Mouse (Mus musculus): ENCODE measurements around the gene Pacrg.
A peak's percentile ranks its signal among the peaks of the same experiment; 100 is the strongest.

Pacrg gene

DNA sequence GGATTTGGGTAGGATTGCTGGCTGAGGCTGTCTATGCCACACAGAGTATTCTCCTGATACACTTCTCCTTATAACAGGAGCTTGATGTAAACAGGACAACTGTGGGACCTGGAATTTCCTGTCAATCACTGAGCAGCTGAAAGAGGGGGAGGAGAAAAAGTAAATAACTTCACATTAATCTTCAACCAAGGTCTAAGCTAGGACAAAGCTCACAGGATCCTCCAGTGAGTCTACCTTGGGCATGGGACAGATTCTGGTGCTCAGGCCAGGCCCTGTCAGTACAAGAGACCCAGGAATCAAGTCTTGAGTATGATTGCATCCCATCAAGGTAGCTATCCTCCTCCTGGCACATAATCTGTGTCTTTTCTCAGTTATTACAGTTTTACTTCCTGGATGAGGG, 102.1 kb downstream of the Pacrg start:
- DNase-seq = no peak

DNA sequence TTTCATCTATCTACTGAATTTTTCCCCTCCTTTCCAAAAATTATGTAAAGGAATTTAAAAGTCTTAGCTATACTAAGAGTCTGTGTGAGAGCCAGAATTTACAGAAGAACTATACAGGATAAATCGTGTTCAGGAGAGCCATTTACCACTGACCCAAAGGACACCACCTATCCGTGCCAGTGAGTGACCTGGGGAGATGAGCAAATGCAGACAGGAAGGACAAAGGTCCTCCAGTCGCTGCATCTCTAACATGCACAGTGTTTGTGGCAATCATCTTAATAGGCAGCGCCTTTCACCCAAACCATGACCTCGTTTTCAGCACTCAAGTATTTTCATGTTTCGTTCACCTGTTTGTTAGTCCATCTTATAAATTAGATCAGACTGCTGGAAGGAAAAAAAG, 105.4 kb downstream of the Pacrg start:
- no peak for DNase-seq

DNA sequence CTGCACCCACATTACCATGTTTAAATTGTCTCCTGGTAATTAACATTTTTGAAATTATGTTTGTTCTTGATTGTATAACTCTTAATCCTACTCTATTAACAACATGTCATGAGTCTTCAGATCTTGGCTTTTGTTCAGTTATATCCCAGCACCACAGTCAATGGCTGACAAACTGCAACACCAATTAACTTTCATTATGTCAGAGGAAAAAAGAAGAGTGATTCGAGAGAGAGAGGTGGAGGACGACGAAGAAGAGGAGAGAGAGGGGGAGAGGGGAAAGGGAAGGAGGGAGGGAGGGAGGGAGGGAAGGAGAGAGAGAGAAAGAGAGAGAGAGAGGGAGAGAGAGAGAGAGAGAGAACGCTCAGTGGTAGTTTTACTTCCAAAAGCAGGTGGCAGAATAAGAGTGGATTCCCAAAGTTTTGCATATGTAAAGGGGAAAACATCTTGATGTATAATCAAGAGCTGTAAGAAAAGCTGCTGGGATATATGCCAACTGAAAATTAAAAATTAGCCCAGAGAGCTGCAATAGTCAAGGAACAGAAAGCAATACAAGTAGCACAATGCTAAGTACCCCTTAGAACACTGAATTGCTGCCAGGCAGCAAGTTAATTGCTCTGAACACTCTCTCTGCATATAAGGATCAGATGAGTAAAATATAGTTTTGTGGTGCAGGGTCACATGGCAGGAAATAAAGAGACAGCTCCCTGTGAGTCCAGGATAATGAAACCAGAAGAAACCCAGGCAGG, 107.6 kb downstream of the Pacrg start:
- DNase-seq = no peak

DNA sequence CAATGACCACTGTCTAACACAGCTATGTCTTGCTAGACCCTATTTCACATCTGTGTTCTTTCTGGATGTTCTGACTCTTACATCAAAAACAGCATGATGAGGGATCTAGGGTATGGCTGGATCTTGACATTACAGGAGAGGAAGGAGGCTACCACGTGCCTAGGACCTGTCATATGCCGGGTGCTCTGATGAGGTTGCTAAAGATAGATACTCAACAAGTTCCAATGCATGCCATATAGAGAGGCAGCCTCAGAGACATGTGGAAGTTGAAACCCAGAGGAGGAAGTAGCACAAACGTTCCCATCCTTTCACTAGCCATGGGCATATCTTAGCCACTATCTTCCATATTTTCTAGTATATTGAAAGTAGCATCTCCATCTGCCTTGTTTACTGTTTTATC, 115.3 kb downstream of the Pacrg start:
- no peak for DNase-seq

DNA sequence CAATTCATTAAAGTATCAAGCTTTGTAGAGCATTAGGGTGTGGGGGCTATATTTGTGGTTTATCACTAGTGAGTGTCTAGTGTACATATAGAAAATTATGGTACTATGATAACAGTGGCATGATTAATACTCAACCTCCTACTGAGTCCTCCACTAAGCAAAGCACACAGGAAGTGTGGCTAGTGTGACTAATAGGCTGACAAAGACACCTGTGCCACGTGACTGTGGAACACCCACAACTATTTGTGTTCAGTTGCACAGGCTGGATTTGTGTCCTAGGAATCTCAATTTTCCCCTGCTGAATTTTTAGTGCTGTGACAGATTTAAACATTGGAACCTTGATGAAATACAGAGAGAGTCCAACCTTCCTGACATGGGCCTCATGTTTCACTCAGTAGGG, 118.5 kb downstream of the Pacrg start:
- DNase-seq = no peak

DNA sequence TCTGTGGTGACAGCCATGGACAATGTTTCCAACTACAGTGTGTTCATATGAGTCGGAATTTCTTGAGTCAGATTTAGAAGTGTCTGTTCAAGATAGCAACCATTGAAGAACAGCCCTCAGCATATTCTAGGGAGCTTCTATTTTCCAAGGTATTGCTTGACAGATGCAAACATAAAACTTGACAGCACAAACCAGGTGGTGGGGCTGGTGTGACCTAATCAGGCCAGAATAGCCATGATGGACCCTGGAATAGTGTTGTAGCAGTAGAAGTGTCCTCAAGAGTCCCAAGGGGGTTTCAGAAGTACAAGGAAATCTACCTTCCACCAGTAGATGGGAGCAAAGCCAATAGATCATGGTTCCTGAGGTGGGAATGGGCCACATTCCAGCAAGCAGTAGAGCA, 123.0 kb downstream of the Pacrg start:
- no peak for DNase-seq

DNA sequence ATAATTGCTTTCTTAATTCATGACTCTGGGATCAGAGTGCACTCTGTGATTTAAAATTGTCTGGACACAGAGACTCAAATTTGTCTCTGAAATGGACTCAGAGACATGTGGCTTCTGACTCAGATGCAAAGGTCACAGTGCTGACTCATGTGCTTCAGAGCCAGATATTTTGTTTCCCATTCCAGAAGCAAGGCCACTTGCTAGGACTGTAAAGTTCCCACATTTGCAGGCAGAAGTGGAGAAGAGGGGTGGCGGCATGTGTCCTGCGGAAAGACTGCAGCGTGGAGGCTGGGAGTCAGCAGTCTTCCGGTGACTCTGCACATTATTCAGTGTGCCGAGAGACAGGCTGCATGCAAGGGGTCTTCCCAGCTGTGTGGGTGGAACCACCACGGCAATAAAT, 137.3 kb downstream of the Pacrg start:
- peak; percentile 8 for DNase-seq

DNA sequence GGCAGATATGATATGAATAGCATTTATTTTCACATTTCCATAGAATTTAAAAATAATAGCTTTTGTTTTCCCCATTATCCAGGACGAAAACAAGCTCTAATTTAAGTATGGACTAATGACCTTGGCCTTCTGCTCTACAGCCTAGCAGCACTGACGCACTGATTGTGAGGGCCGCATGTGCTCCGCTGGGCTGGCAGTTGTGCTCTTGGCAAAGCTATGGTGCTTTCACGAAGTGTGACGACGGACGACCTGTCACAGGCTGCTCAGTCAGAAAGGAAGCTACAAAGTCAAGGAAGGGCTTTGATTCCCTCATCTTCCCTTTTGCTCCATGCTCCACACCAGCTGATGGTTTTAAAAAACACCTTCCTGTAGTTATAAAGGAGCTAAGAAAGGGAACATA, 142.1 kb downstream of the Pacrg start:
- no peak for DNase-seq

DNA sequence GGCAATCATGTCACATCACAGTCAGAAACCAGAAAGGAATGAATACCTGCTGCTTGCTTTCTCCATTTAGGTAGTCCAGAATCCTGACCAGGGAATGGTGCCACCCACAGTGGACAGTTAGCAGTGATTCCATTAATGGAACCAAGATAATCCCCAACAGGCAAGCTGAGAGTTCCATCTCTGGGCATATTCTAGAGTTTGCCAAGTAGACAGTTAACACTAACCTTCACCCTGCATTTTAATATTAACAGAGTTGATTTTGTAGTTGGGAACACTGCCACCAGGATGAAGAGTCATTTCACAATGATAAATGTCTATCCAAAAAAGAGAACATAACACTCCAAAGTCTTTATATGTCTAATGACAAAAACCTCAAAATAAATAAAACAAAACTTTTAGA, 144.7 kb downstream of the Pacrg start:
- no peak for DNase-seq

DNA sequence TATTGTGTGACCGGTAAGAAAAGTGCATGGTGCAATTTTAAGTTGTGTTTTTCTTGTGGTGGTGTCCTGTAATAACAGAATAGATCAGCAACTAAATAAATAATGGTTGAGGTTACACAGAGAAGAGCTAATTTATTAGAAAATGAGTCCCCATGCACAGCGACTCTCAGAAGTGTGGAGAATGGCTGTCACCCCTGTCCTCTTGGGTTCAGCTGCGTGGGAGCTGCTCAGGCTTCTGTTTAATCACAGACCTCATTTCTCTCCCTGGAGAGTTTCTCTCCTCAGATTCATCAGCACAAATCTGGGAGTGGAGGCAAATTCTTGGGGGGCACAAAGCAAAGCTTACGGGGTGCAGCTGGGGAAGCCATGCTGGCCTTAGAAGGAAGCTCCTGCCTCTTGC, 163.0 kb downstream of the Pacrg start:
- no peak for DNase-seq

DNA sequence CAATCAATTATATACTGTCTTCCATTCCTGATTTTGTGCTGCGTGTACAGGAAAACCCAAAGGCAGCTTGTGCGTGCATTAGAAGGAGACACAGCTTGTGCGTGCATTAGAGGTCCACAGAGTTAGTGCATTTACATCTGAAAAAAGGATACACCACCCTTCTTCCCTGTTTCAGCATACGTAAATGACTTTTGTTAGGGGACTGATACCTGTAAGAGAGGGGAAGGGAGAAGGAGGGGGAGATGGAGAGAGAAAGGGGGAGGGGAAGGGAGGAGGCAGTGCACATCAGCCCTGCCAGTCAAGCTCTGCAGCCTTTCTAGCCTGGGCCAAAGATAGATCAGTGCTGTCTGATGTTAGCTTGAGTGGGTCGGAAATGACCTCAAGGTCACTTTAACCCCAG, 164.6 kb downstream of the Pacrg start:
- no peak for DNase-seq

DNA sequence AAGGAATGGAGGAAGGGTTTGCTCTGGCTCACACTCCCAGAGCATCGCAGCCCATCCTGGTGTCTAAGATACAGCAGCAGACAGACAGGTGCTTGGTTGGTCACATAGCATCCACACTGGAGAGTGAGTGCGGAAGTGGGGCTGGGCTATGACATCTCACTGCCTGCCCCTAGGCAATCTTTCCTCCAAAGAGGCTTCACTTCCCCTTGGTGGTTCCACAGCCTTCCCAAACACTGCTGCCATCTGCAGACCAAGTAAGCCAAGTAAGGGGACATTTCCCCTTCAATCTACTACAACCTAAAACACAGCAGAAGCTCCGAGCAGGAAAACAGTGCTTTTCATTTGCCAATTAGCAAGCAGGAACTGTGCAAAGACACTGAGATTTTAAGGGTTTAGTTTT, 165.1 kb downstream of the Pacrg start:
- DNase-seq = no peak

DNA sequence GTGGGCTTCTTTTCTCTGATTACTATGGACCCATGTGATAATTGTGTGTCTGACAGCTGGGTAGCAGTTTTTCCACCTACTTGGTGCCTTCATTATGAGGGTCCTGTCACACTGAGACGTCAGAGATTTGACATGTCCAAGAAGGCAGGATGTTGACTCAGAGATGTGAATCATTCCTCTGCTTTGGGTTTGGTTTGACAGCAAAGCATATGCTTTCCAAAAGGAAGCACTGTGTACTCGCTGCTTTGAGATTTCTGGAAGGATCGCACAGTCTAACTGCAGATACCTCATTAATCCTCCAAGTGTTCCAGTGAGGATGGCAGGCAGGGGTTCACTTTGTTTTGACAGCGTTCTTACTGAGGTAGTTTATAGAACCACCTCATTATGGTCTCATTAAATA, 178.8 kb downstream of the Pacrg start:
- DNase-seq = no peak

DNA sequence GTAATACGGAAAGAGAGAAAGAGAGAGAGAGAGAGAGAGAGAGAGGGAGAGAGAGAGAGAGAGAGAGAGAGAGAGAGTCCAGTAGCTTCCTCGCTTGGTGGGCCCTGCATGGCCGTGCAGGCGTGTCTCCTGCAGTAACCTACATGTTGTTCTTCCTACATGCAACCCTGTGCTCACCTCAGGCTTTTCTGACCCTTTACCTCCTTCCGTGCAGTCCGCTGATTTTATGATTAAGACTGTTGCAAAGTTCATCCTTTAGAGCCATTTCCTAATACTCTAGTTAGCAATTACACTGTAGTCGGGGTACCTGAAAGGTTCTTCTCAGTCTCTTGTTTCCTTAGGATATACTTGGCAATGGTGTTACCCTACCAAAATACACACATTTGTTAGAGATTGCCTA, 196.5 kb downstream of the Pacrg start:
- DNase-seq = no peak

DNA sequence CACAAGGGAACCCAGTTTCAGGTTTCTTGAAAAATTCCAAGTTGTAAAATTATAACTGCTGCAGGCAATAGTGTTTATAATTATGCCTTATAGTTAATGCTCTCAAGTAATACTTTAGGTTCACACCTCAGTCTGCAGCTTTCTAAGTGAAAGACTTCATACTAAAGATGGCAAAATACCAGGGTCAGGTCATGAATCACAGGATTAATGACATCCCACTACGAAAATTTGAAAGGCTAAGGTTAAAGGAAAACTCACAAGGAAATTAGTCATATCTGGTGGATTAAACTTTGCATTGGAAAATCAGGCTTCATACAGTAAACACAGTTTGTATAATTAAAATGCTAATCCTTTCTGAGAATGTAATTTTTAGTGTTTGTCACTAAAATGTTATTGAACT, 200.3 kb downstream of the Pacrg start:
- no peak for DNase-seq

DNA sequence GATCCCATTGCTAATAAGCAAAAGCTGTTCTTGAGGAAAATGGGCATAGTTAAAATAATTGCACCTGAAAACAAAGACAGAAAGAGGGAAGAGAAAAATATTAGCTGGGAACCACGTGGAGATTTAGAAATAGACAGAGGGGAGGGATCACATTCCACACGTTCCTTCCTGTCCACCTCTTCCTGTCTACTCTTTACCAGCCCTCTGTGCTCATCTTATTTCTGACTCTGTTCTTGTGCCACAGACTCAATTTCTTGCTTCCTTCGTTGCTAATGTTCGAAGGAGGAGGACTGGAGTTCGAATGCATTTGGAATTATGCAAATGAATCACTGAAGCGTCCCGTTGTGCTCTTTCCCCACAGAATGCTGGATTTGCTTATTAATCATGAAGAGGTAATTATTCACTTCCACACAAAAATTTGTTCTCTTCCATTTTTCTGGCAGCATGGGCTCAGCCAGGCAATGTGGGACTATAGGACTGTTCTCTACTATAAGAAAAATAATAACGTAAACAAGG, 204.1 kb downstream of the Pacrg start:
- DNase-seq = no peak

DNA sequence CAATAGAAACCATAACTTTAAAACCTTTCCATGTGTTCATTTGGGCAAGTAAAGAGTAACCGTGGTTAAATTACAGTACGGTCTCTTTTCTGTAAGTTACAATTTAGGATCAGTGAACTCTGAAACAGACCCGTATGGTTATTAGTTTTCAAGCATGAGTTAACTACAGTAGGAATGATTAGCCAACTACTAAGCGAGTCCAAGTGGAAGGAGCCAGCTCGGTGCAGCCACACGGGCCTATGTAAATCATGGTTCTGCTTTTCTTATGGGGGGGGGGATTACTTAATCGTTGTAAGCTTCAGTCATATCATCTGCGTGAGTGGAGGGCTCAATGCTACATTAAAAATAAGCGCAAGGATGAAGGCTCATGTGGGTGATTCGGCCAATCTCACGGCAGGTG, 204.6 kb downstream of the Pacrg start:
- no peak for DNase-seq

DNA sequence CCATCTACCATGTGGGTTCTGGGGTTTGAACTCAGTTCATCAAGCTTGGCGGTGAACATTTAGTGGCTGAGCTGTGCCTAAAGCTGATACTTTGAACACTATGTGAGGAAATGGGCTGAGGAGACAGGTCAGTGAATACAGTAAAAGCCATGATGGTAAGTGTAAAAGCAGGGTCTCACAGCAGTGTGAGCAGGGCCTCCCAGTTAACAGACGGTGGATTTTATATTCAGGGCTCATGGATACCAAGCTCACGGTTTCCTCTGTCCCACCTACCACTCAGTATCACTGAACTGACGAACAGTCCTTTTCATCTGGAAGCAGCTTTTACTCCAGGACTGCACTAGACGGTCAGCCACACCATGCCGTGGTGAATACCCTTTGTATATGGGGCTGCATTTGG, 205.1 kb downstream of the Pacrg start:
- DNase-seq = no peak

DNA sequence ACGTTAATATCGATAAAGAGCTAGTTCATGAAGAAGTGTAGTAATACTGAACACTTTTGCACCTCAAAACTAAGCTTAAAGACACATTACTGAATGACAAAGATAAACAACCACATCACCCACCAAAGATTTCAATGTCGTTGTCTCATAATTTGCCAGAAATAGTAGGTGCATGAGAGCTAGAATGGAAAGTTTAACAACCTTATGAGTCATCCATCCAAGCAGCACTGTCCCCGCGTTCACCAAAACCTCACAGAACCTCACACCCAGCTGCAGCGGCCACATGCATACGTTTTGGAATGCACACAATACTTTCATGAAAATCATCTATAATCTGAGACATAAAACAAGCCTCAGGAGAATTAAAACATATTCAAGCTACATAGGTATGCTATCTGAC, 206.3 kb downstream of the Pacrg start:
- DNase-seq = no peak

DNA sequence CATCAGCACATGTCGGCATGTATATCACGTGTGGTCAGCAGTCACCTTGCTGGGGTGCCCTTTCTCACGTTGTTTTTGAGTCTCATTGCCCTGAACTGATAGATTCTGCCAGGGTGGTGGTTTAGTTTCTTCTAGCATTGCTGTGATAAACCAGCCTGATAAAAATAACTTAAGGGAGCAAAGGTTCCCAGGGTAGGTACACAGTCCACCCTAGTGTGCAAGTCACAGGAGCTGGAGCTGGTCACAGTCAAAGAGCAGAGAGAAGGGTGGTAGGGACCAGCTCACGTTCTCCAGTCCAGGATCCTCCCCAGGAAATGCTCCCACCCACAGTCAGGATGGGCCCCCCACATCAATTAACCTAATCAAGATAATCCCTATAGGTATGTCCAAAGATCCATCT, 211.9 kb downstream of the Pacrg start:
- no peak for DNase-seq

DNA sequence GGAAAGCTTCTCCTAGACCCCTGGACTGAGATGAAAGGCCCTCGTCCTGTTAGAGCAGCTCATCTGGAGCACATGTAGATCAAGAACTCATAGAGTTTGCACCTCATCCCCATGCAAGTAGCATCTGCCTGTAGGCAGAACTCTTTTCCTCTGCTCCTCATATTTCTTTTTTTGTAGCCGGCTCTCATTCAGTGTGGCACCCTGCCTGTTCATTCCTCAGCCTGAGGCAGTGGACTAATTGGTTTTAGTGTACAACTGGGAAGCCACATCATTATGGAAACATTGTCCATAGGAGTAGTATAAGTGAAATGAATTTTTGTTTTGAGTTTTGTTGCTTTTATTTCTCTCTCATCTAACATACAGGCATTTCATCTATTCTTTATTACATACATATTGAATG, 212.6 kb downstream of the Pacrg start:
- no peak for DNase-seq

DNA sequence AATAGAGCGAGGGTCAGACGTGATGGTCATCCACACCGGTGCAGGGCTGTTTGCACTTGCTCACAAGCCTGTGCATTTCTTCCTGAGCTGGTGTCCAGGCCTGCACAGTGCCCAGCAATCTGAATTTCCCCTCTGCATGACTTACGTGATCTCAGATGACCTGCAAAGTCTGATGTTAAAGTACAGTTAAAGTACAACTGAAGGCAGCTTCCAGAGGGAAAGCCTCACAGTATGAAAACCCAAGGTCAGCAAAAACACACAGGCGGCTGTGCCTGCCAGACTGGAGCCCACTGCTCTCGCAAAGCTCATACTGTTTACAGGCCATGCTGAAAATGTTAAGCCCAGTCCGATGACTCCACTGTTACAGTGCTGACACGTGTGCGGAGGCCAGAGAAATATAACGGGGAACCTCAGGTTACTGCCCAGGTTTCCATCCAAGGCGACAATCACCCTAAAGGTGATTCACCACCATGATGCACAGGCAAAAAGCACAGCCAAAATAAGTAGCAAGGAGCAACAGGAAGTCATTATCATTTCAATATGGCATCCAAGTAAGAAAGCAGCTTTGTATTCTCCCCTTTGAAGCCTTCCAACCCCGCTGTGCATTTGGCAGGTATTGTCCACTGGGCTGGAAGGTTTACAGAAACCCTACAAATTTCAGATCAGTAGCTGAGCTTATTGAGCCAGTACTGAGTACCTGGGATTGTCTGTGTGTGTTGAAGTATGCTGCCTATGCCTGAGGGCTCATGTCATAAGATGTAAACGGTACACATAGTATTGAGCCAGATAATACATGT, 213.6 kb downstream of the Pacrg start:
- DNase-seq = no peak

DNA sequence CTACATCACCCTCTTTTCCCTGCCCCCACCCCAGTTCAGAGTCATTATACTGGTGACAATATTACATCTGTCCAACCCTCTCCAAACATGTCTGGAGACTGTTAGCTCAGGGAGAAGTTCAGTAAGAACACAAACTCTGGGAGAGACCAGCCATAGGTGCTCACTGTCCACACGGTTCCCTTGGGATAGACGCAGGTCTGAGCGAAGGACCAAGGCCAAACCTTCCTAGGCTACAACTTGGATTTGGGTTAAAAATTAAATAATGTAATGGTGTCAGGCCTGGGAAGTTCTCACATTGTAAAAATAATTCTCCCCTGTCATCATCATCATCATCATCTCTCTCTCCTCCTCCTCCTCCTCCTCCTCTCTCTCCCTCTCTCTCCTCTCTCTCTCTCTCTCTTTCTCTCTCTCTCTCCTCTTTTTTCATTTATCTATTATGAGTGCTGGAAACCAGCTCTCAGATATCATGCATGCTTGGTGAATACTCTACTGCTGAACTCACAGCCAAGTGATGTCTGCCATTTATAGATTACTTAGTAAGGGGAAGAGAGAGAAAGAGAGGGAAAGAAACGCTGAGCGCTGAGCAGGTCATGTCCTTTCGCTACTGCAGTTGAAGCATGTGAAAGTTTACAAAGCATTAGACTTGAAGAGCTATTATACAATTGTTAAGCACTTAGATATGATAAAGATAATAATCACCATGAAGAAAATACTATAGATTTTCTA, 215.2 kb downstream of the Pacrg start:
- no peak for DNase-seq

DNA sequence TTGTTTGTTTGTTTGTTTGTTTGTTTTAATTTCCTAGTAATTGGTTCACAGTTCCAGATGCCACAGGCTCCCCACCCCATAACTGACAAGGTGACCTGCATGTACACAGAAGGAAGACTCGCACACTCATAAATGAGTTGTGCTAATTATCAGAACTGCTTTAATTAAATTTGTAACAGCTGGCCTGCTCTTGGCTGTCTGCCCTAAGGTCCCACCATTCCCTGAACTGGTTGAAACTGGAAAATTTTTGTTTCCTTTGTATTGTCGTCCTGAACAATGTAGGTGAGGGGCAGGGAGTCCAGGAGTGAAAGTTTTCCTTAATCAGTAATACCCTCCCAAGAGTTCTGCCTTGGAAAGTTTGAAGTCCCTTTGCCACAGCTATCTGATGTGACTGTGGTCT, 219.5 kb downstream of the Pacrg start:
- DNase-seq = no peak
